Mouse (Mus musculus) CH12.LX (cell line): ENCODE data around the gene Zfand6. TPM values are rescaled to one million over a fixed set of nuclear protein-coding genes. Genes with fewer than 3 reads are reported as not detected.

Source experiments
- DNase-seq: peaks from one replicate; pipeline ENCODE4 v3.0.0-alpha.2; 2013; ENCODE audit errors: extremely low read depth
- H3K27ac ChIP-seq: 2 replicates; pipeline ENCODE4 v1.5.1; 2012; ENCODE audit warnings: low read depth, mild to moderate bottlenecking, control low read depth, moderate library complexity; ENCODE audit not compliant: insufficient read depth
- H3K27me3 ChIP-seq: replicated peaks from 2 replicates; pipeline ENCODE3; 2012; ENCODE audit warnings: inconsistent platforms
- H3K36me3 ChIP-seq, 2 experiments: replicated peaks in 1 of 2; 2 replicates each; pipeline versions ENCODE3 to v1.6.1; 2012; ENCODE audit warnings: inconsistent platforms in 1 of 2, low read length in 1 of 2, mild to moderate bottlenecking in 1 of 2, mixed read lengths in 1 of 2, moderate library complexity in 1 of 2; ENCODE audit not compliant: control insufficient read depth in 1 of 2, insufficient read depth in 1 of 2
- H3K4me1 ChIP-seq, 2 experiments: 2 replicates each; pipeline ENCODE4 v1.6.1; 2012; ENCODE audit warnings: inconsistent platforms in 1 of 2, moderate library complexity in 1 of 2; ENCODE audit not compliant: insufficient read depth in 2 of 2, control insufficient read depth in 1 of 2
- H3K4me2 ChIP-seq: 2 replicates; pipeline ENCODE4 v1.6.1; 2012; ENCODE audit warnings: low read depth, mild to moderate bottlenecking, control low read depth; ENCODE audit not compliant: poor library complexity, insufficient read depth, severe bottlenecking
- H3K4me3 ChIP-seq, 3 experiments: fragments of 150-350 bp in 1 of 3; sonication (generic) in 1 of 3; replicated peaks in 1 of 3; 2 replicates each; pipeline versions ENCODE3 to v1.5.1; 2011 to 2012; ENCODE audit warnings: low read depth in 2 of 3, low read length in 2 of 3, mild to moderate bottlenecking in 2 of 3, moderate library complexity in 2 of 3, control low read depth in 1 of 3, improper control_type of control experiment in 1 of 3, inconsistent platforms in 1 of 3, mixed read lengths in 1 of 3; ENCODE audit not compliant: poor library complexity in 1 of 3
- H3K79me2 ChIP-seq: replicated peaks from 2 replicates; pipeline ENCODE4 v1.6.1; 2012; ENCODE audit warnings: mild to moderate bottlenecking, moderate library complexity; ENCODE audit not compliant: control insufficient read depth, poor library complexity, insufficient read depth, severe bottlenecking; ENCODE audit errors: extremely low read depth
- H3K9ac ChIP-seq: 2 replicates; pipeline ENCODE4 v1.6.1; 2012; ENCODE audit warnings: low read depth, mild to moderate bottlenecking, control low read depth, moderate library complexity; ENCODE audit not compliant: insufficient read depth
- H3K9me3 ChIP-seq: replicated peaks from 2 replicates; pipeline ENCODE3; 2012; ENCODE audit warnings: low read length, inconsistent platforms, mixed read lengths
- BHLHE40 ChIP-seq: IDR thresholded peaks from 2 replicates; pipeline ENCODE4 v1.6.1; 2011; ENCODE audit warnings: mild to moderate bottlenecking, low read depth, low read length, improper control_type of control experiment
- CHD1 ChIP-seq: IDR thresholded peaks from 2 replicates; pipeline ENCODE4 v1.6.1; 2012; ENCODE audit warnings: low read depth, low read length, improper control_type of control experiment, inconsistent platforms
- CHD2 ChIP-seq: IDR thresholded peaks from 2 replicates; pipeline ENCODE4 v1.6.1; 2011; ENCODE audit warnings: low read length, improper control_type of control experiment
- E2F4 ChIP-seq: IDR thresholded peaks from 2 replicates; pipeline ENCODE4 v1.6.1; 2011; ENCODE audit warnings: low read depth, low read length, improper control_type of control experiment; ENCODE audit not compliant: insufficient replicate concordance
- ETS1 ChIP-seq: conservative IDR thresholded peaks from 2 replicates; pipeline ENCODE4 v1.6.1; 2012; ENCODE audit warnings: low read depth, mild to moderate bottlenecking, inconsistent platforms, low read length, improper control_type of control experiment, moderate library complexity
- GABPA ChIP-seq: IDR thresholded peaks from 2 replicates; pipeline ENCODE4 v1.6.1; 2012; ENCODE audit warnings: low read depth, low read length, improper control_type of control experiment, inconsistent platforms; ENCODE audit not compliant: insufficient replicate concordance
- HCFC1 ChIP-seq: IDR thresholded peaks from 2 replicates; pipeline ENCODE4 v1.6.1; 2012; ENCODE audit warnings: low read depth, mild to moderate bottlenecking, inconsistent platforms, low read length, improper control_type of control experiment
- JUN ChIP-seq: IDR thresholded peaks from 2 replicates; pipeline ENCODE4 v1.6.1; 2011; ENCODE audit warnings: low read depth, mild to moderate bottlenecking, low read length, improper control_type of control experiment, moderate library complexity; ENCODE audit not compliant: insufficient read depth
- JUND ChIP-seq: conservative IDR thresholded peaks from 2 replicates; pipeline ENCODE4 v1.6.1; 2011; ENCODE audit warnings: low read depth, low read length, improper control_type of control experiment
- MAFK ChIP-seq: IDR thresholded peaks from 2 replicates; pipeline ENCODE4 v1.6.1; 2011; ENCODE audit warnings: low read length, improper control_type of control experiment; ENCODE audit not compliant: insufficient replicate concordance
- MAX ChIP-seq: IDR thresholded peaks from 2 replicates; pipeline ENCODE4 v1.6.1; 2011; ENCODE audit warnings: low read length, improper control_type of control experiment
- MYC ChIP-seq: IDR thresholded peaks from 2 replicates; pipeline ENCODE4 v1.6.1; 2011; ENCODE audit warnings: low read depth, mild to moderate bottlenecking, improper control_type of control experiment, low read length
- NRF1 ChIP-seq: IDR thresholded peaks from 2 replicates; pipeline ENCODE4 v1.6.1; 2014; ENCODE audit warnings: low read depth, mild to moderate bottlenecking, inconsistent platforms, low read length, improper control_type of control experiment, moderate library complexity
- PAX5 ChIP-seq: IDR thresholded peaks from 2 replicates; pipeline ENCODE4 v1.6.1; 2012; ENCODE audit warnings: low read length, inconsistent platforms, mixed read lengths
- POLR2A ChIP-seq: IDR thresholded peaks from 2 replicates; pipeline ENCODE4 v1.6.1; 2011; ENCODE audit warnings: low read depth, mild to moderate bottlenecking, improper control_type of control experiment, low read length
- RAD21 ChIP-seq: IDR thresholded peaks from 2 replicates; pipeline ENCODE4 v1.6.1; 2011; ENCODE audit warnings: low read depth, mild to moderate bottlenecking, low read length, improper control_type of control experiment, moderate library complexity
- RCOR1 ChIP-seq: conservative IDR thresholded peaks from 2 replicates; pipeline ENCODE4 v1.6.1; 2012; ENCODE audit warnings: low read depth, mild to moderate bottlenecking, inconsistent platforms, low read length, improper control_type of control experiment
- SMC3 ChIP-seq: IDR thresholded peaks from 2 replicates; pipeline ENCODE4 v1.6.1; 2011; ENCODE audit warnings: low read depth, low read length, improper control_type of control experiment
- TCF12 ChIP-seq: IDR thresholded peaks from 2 replicates; pipeline ENCODE4 v1.6.1; 2014; ENCODE audit warnings: low read depth, mild to moderate bottlenecking, inconsistent platforms, low read length, improper control_type of control experiment
- USF1 ChIP-seq: IDR thresholded peaks from 2 replicates; pipeline ENCODE4 v1.6.1; 2014; ENCODE audit warnings: low read depth, mild to moderate bottlenecking, inconsistent platforms, low read length, improper control_type of control experiment
- ZC3H11A ChIP-seq: IDR thresholded peaks from 2 replicates; pipeline ENCODE4 v1.6.1; 2012; ENCODE audit warnings: low read depth, mild to moderate bottlenecking, inconsistent platforms, low read length, improper control_type of control experiment
- ZMIZ1 ChIP-seq: IDR thresholded peaks from 2 replicates; pipeline ENCODE4 v1.6.1; 2012; ENCODE audit warnings: low read depth, mild to moderate bottlenecking, inconsistent platforms, low read length, improper control_type of control experiment
- ZNF384 ChIP-seq: IDR thresholded peaks from 2 replicates; pipeline ENCODE4 v1.6.1; 2012; ENCODE audit warnings: low read depth, low read length, improper control_type of control experiment, inconsistent platforms
- dilution Hi-C: fragments of 300-500 bp; cut with MboI; formaldehyde crosslinking; loops from 2 replicates; pipeline ENCODE4 v1.14.3; 2020; ENCODE audit warnings: low sequenced_read_pairs; ENCODE audit not compliant: extremely low pct_unique_long_range_greater_than_20kb, extremely low pct_ligation_motif_present
- in situ Hi-C: fragments of 300-500 bp; cut with MboI; formaldehyde crosslinking; loops from 3 replicates; pipeline ENCODE4 v1.14.3; 2019; ENCODE audit warnings: low sequenced_read_pairs, low pct_ligation_motif_present, low pct_unique_long_range_greater_than_20kb, mixed read lengths
- polyA plus RNA-seq: library from polyadenylated mRNA; unstranded; fragments of >175 nt; gene quantifications from 2 replicates; pipeline ENCODE4 v1.2.1, GENCODE M21; 2012; ENCODE audit warnings: low read depth; ENCODE audit not compliant: insufficient read length
- total RNA-seq, 2 experiments: library from RNA; depleted of rRNA; stranded (reverse); fragments of 300-350 nt in 1 of 2; fragments of >200 nt in 1 of 2; gene quantifications; 2 replicates each; pipeline ENCODE4 v1.2.3; 2012 to 2014

Gene Zfand6
- total and polyA plus RNA-seq, 3 experiments: 57.5 to 196 (median 78.0) TPM

DNA sequence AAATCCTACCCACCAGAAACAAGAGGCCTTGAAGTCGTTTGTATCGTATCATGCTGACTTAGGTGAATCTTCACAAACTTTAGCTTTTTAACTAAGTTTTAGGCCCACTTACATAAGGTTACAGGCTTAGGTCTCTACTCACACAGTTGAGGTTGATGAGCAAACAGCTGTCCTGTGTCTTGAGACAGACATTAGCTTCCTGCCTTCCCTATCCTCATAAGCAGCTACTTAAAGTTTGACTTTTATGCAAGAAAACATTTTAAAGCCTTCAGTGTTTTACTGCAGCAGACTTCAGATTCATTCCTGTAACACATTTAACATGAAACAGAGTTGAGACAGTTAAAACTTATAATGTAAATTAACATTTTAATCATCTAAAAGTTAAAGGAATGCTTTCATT lies 37.0 kb downstream of the Zfand6 start:
- H3K9ac ChIP-seq: no peak overlapping the region
- H3K36me3 ChIP-seq: peaks cover 7 to 53% of the 10 kb centered on the region in 2 experiments
- H3K27me3 ChIP-seq: no peaks in the 10 kb centered on the region
- H3K4me1 ChIP-seq: peaks cover 0 to 18% of the 10 kb centered on the region in 2 experiments; a peak in 1 of 4 replicates
- H3K27ac ChIP-seq: no peak overlapping the region
- TF ChIP-seq ZMIZ1: no peak
- TF ChIP-seq HCFC1: no peak
- TF ChIP-seq BHLHE40: no peak
- no peak for TF ChIP-seq TCF12
- TF ChIP-seq CHD1: no peak
- TF ChIP-seq SMC3: no peak
- TF ChIP-seq MYC: no peak
- no peak for TF ChIP-seq ZNF384
- no peak for TF ChIP-seq RAD21
- no peak for TF ChIP-seq JUN
- no peak for TF ChIP-seq JUND
- no peak for TF ChIP-seq POLR2A
- TF ChIP-seq NRF1: no peak
- no peak for TF ChIP-seq MAX
- TF ChIP-seq GABPA: no peak
- no peak overlapping the region for H3K4me2 ChIP-seq
- dilution Hi-C loops (no loop called here), in situ Hi-C loops (no loop called here)
- H3K4me3 ChIP-seq: no peak overlapping the region
- no peak for DNase-seq
- H3K9me3 ChIP-seq: no peaks in the 10 kb centered on the region
- peaks cover 19% of the 10 kb centered on the region for H3K79me2 ChIP-seq

- H3K27me3 ChIP-seq: no peaks in the 10 kb centered on the region
- dilution Hi-C loops (no loop called here), in situ Hi-C loops (no loop called here)
- peaks cover 7 to 53% of the 10 kb centered on the region in 2 experiments for H3K36me3 ChIP-seq
- no peaks in the 10 kb centered on the region for H3K9me3 ChIP-seq
- TF ChIP-seq USF1 (no peak), PAX5 (no peak), MAFK (no peak), CHD2 (no peak), BHLHE40 (no peak), ZC3H11A (no peak), E2F4 (no peak), RCOR1 (no peak), POLR2A (no peak), ETS1 (no peak), CHD1 (no peak)
- no peak overlapping the region for H3K4me2 ChIP-seq
- no peak overlapping the region for H3K27ac ChIP-seq
- no peak overlapping the region for H3K4me3 ChIP-seq
- no peak overlapping the region for H3K9ac ChIP-seq
- H3K4me1 ChIP-seq: peaks cover 0 to 12% of the 10 kb centered on the region in 2 experiments; a peak in 1 of 4 replicates
- peaks cover 21% of the 10 kb centered on the region for H3K79me2 ChIP-seq
- DNase-seq: no peak
Observed at GRCm38 (mm10) chr7:84651987-84652321, 37.8 kb downstream of the Zfand6 start.
